Mouse (Mus musculus): ENCODE measurements around the gene Epha3.

Gene Epha3

DNA sequence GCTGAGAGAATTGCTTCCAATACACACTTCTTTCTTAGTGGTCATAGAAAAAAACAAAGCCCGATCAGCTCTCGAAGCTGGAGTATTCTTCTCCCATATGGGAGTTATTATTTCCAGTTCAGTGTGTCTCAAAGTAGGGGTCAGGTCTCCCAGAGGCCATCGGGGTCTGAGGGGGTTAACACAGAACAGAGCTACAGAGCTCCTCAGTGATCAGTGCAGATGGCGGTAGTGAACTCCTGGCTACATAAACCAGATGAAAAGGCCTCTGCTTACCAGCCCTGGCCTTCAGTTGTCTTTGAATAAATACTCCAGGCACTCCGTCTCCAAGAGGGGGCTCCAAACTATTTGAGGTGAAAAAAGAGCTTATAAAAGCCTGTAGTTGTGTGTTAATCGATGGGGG, 362.5 kb downstream of the Epha3 start:
- in situ Hi-C loops (cut with MseI, MboI) = no loop called here

DNA sequence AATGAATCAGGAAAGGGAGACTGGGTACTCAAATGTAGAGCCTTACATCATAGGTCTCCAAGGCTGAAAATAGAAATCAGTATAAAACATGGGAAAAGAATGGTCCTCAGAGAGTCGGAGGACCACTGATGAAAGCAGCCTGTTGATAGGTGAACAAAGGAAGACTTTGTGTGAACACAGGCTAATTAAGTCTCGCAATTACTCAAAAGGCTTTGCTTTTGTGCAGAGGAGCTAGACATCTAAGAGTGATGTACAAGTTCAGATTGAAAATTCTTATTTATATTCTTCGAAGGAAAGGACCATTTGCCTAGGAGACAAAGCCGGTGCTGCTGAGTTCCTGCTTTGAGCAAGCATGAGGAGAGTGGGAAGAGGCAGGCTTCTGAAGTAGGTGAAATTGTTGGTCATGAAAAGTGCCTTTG, 363.0 kb downstream of the Epha3 start:
- in situ Hi-C loops (cut with MseI, MboI) = no loop called here

Data from mouse trophoblast stem cell (cell line).